Mouse (Mus musculus): ENCODE results near the gene Copz2.

DNA sequence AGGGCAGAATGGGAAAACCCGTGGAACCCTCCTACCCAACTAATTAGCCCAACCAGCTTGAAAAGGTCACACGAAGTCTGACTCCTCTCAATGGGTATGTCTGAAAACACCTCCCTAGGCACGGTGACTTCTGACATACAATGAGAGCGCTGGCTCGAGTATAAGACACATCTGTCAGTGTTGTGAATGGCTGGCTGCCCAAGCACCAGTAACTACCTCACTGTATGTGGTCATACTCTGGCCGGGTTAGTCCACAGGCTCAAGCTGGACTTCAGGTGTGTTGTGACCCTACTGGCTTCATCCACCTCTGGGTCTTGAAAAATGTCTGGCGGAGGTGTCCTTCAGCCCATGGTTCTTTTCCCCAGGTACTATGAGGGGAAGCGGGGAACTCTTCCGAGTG is 976 bp upstream of the Copz2 start:
- TF ChIP-seq CTCF (IDR thresholded peaks at IDR 0.05; ENCODE audit: borderline replicate concordance, extremely low read depth, insufficient read depth, insufficient read length) (no peak), POLR2A (IDR thresholded peaks at IDR 0.05; ENCODE audit: borderline replicate concordance, extremely low read depth, insufficient read depth, insufficient read length, poor library complexity, severe bottlenecking) (no peak)

Measured in brain, embryonic 14.5 days (tissue).